Mouse (Mus musculus) liver, postnatal 0 days (tissue): ENCODE results near the gene Pip5k1a. TPM values are rescaled to one million over a fixed set of nuclear protein-coding genes. Genes with fewer than 3 reads are reported as not detected.
"Not testable (repeated sequence)": the region's sequence is repeated elsewhere in the genome, so short reads cannot be mapped to it uniquely, and the experiment has no call there.

Experiments used
- ATAC-seq: fragments of 200-750 bp; cut with Nextera tagmentation; 2 replicates; pipeline ENCODE4 v1.8.0; 2017; ENCODE audit warnings: mild to moderate bottlenecking, moderate library complexity
- DNase-seq: peaks from one replicate; pipeline ENCODE4 v3.0.0-alpha.2; 2016
- H3K27ac ChIP-seq: fragments of 300-500 bp; sonication (generic); 2 replicates; pipeline ENCODE4 v1.5.1; 2014; ENCODE audit warnings: antibody characterized with exemption, moderate library complexity, mild to moderate bottlenecking, low read depth
- H3K27me3 ChIP-seq: fragments of 300-500 bp; sonication (generic); 2 replicates; pipeline ENCODE4 v1.6.1; 2014; ENCODE audit warnings: low read length, control low read depth, mixed read lengths; ENCODE audit not compliant: insufficient read depth
- H3K36me3 ChIP-seq: fragments of 300-500 bp; sonication (generic); replicated peaks from 2 replicates; pipeline ENCODE4 v1.6.1; 2014; ENCODE audit warnings: mild to moderate bottlenecking, control low read depth, low read length, moderate library complexity, mixed read lengths; ENCODE audit not compliant: insufficient read depth
- H3K4me1 ChIP-seq: fragments of 300-500 bp; sonication (generic); 2 replicates; pipeline ENCODE4 v1.6.1; 2014; ENCODE audit warnings: antibody characterized with exemption, mild to moderate bottlenecking, control low read depth; ENCODE audit not compliant: insufficient read depth
- H3K4me2 ChIP-seq: fragments of 300-500 bp; sonication (generic); 2 replicates; pipeline ENCODE4 v1.6.1; 2014; ENCODE audit warnings: low read depth, mild to moderate bottlenecking, low read length, moderate library complexity, mixed read lengths
- H3K4me3 ChIP-seq: fragments of 300-500 bp; sonication (generic); 2 replicates; pipeline ENCODE4 v1.5.1; 2014; ENCODE audit warnings: low read depth, low read length
- H3K9ac ChIP-seq: fragments of 300-500 bp; sonication (generic); replicated peaks from 2 replicates; pipeline ENCODE4 v1.6.1; 2014; ENCODE audit warnings: mild to moderate bottlenecking, moderate library complexity
- H3K9me3 ChIP-seq: fragments of 300-500 bp; sonication (generic); 2 replicates; pipeline ENCODE4 v1.6.1; 2016; ENCODE audit warnings: mild to moderate bottlenecking, control low read depth, low read length, mixed read lengths
- CTCF ChIP-seq: sonication (generic); IDR thresholded peaks from 2 replicates; pipeline ENCODE4 v1.5.1; 2016; ENCODE audit warnings: antibody characterized with exemption, low read depth
- EP300 ChIP-seq: IDR thresholded peaks from 2 replicates; pipeline ENCODE4 v1.6.1; 2016; ENCODE audit warnings: antibody characterized with exemption, low read depth, mild to moderate bottlenecking
- whole genome bisulfite sequencing: fragments of 180-500 bp; shearing (Covaris S2); extraction: QIAGEN DNeasy Blood & Tissue Kit; methylation state at CpG from one replicate; pipeline ENCODE4 v1.1.7; 2014; ENCODE audit not compliant: insufficient replicate concordance; 5-methylcytosine and 5-hydroxymethylcytosine counted together
- polyA plus RNA-seq: library from polyadenylated mRNA; unstranded; fragments of >200 nt; fragmentation: Nextera tagmentation; extraction: Ambion mirVana; gene quantifications from 2 replicates; pipeline ENCODE4 v1.2.1, GENCODE M21; 2015

The Pip5k1a gene
- polyA plus RNA-seq, 1 experiment from 2014 or later = 6.4 TPM

- Histone ChIP-seq H3K27ac (peak within 1 kb of the TSS; percentile 55), H3K9ac (peak within 1 kb of the TSS; percentile 68), H3K4me1 (peaks cover 29% of the 10 kb centered on the region), H3K9me3 (no peaks in the 10 kb centered on the region), H3K36me3 (peaks cover 23% of the 10 kb centered on the region), H3K4me2 (peak within 1 kb of the TSS; percentile 79), H3K4me3 (peak within 1 kb of the TSS; percentile 65), H3K27me3 (no peaks in the 10 kb centered on the region)
- ATAC-seq = peak; percentile 96
- WGBS = 0% methylated on average over 20 of the region's 20 CpGs
- peak; percentile 93 for DNase-seq
- TF ChIP-seq EP300 (peak; percentile 73), CTCF (peak; percentile 44)
Observed at GRCm38 (mm10) chr3:95133680-95134101, 27.0 kb upstream of the Pip5k1a start, which contains the start of the genes Scnm1 and Lysmd1. Gene Scnm1, minus strand, starts transcription at chr3:95134011. Gene Lysmd1, plus strand, starts transcription at chr3:95134088.

- Histone ChIP-seq H3K9me3 (no peaks in the 10 kb centered on the region), H3K27ac (peak overlapping the region; percentile 55), H3K9ac (peak overlapping the region; percentile 68), H3K4me2 (peak overlapping the region; percentile 79), H3K27me3 (no peaks in the 10 kb centered on the region), H3K4me3 (peak overlapping the region; percentile 65), H3K36me3 (peaks cover 23% of the 10 kb centered on the region), H3K4me1 (peaks cover 29% of the 10 kb centered on the region)
- TF ChIP-seq EP300 (no peak), CTCF (no peak)
- ATAC-seq = no peak
- WGBS = 53% methylated on average over 11 of the region's 11 CpGs
- no peak for DNase-seq
Observed at GRCm38 (mm10) chr3:95133176-95133575, 26.4 kb upstream of the Pip5k1a start.

GRCm38 (mm10) chr3:95132389-95132788, 25.7 kb upstream of the Pip5k1a start:
- not testable (repeated sequence) for H3K4me3 ChIP-seq, H3K4me2 ChIP-seq, H3K9ac ChIP-seq, H3K27me3 ChIP-seq, H3K9me3 ChIP-seq, DNase-seq, ATAC-seq, H3K27ac ChIP-seq
- Histone ChIP-seq H3K36me3 (peaks cover 20% of the 10 kb centered on the region), H3K4me1 (peaks cover 29% of the 10 kb centered on the region)
- TF ChIP-seq CTCF = peak; percentile 37
- 75% methylated on average over 2 of the region's 2 CpGs for WGBS

GRCm38 (mm10) chr3:95130081-95130480, 23.4 kb upstream of the Pip5k1a start:
- Histone ChIP-seq H3K4me3 (no peak overlapping the region), H3K4me2 (no peak overlapping the region), H3K27ac (no peak overlapping the region), H3K4me1 (peaks cover 12% of the 10 kb centered on the region), H3K27me3 (no peaks in the 10 kb centered on the region), H3K36me3 (peaks cover 20% of the 10 kb centered on the region), H3K9ac (no peak overlapping the region), H3K9me3 (no peaks in the 10 kb centered on the region)
- DNase-seq = no peak
- ATAC-seq = no peak
- no peak for TF ChIP-seq CTCF
- no peak for TF ChIP-seq EP300
- 76% methylated on average over 5 of the region's 5 CpGs for WGBS

GRCm38 (mm10) chr3:95129226-95129651, 22.5 kb upstream of the Pip5k1a start:
- Histone ChIP-seq H3K36me3 (peaks cover 20% of the 10 kb centered on the region), H3K27ac (no peak overlapping the region), H3K4me3 (no peak overlapping the region), H3K4me1 (peaks cover 13% of the 10 kb centered on the region), H3K9me3 (no peaks in the 10 kb centered on the region), H3K27me3 (no peaks in the 10 kb centered on the region), H3K9ac (no peak overlapping the region), H3K4me2 (no peak overlapping the region)
- no peak for DNase-seq
- WGBS = 66% methylated on average over 6 of the region's 6 CpGs
- ATAC-seq = no peak
- TF ChIP-seq EP300 = no peak
- no peak for TF ChIP-seq CTCF

- Histone ChIP-seq H3K36me3 (peaks cover 29% of the 10 kb centered on the region), H3K9me3 (no peaks in the 10 kb centered on the region), H3K9ac (no peak overlapping the region), H3K27me3 (no peaks in the 10 kb centered on the region), H3K4me3 (no peak overlapping the region), H3K4me2 (no peak overlapping the region), H3K4me1 (peaks cover 8% of the 10 kb centered on the region), H3K27ac (no peak overlapping the region)
- 40% methylated on average over 5 of the region's 5 CpGs for WGBS
- ATAC-seq (peak; percentile 34; the same call in 1 of the 2 replicates), DNase-seq (peak; percentile 60)
- TF ChIP-seq CTCF = no peak
- TF ChIP-seq EP300 = no peak
Observed at GRCm38 (mm10) chr3:95124972-95125371, 18.2 kb upstream of the Pip5k1a start.
